In genomic region chr7:137609752-137610151, GRCm38 (mm10) we compare ENCODE assay signal across 30 mouse cellular contexts.
DNase-seq lines count a peak whose midpoint lies in the region; TF ChIP-seq lines count a peak whose summit lies in the region.
"Had no signal": no experiment of that assay in that cellular context is flagged by ENCODE, and none has a peak within 500 bp of the region (broad histone marks: within the 10 kb centered on the region; RNA-seq: fewer than 3 reads in every experiment).

No protein-coding gene starts in this region.

- intact Hi-C loops in heart, postnatal 10 days (cut with DNase I): no loop called here

- peak; percentile 39 for DNase-seq in adrenal gland, adult 8-10 months
- no peak for DNase-seq in adrenal gland, adult 18-20 months (ENCODE audit: low spot score in 2 of 2)
- DNase-seq in heart, postnatal 10 days: peak; percentile 4 to 7
- DNase-seq in heart, postnatal 4 days: no peak
- DNase-seq in adrenal gland, postnatal 10 days: peak; percentile 12
- DNase-seq in frontal cortex, postnatal 10 days (ENCODE audit: low spot score in 2 of 2): no peak
- DNase-seq in kidney, postnatal 25 days: no peak
- DNase-seq: cerebellum, adult 11 months; cerebellum, adult 9-10 months; embryo, embryonic 11 days; gastrocnemius, adult 2 months; gastrocnemius, postnatal 36 days; heart, adult 2 months; kidney, adult 2 months; liver, embryonic 13.5 days; lung, adult 18-20 months; lung, postnatal 4 days; thymus, postnatal 14 days had no signal

- H3K79me2 ChIP-seq in myocyte (ENCODE audit: control insufficient read depth, insufficient read depth): no peaks in the 10 kb centered on the region

- no peak for TF ChIP-seq POLR2A in myocyte (IDR thresholded peaks at IDR 0.05; ENCODE audit: insufficient read length, low read depth)

- H3K27me3 ChIP-seq in myocyte (ENCODE audit: control insufficient read depth, insufficient read depth, insufficient read length): no peaks in the 10 kb centered on the region
- H3K27me3 ChIP-seq: forebrain, embryonic 15.5 days; hindbrain, embryonic 12.5 days; intestine, embryonic 15.5 days; liver, embryonic 13.5 days; midbrain, embryonic 12.5 days; neural tube, embryonic 13.5 days; stomach, embryonic 15.5 days had no signal

- no peak overlapping the region for H3K4me3 ChIP-seq in myocyte
- H3K4me3 ChIP-seq: embryonic facial prominence, embryonic 13.5 days; forebrain, embryonic 10.5 days; forebrain, embryonic 15.5 days; gastrocnemius, adult 2 months; heart, adult 2 months; heart, embryonic 15.5 days; hindbrain, embryonic 12.5 days; intestine, embryonic 15.5 days; limb, embryonic 13.5 days; liver, embryonic 13.5 days; megakaryocyte, embryonic 14.5 days; midbrain, embryonic 12.5 days; neural tube, embryonic 13.5 days; stomach, embryonic 15.5 days had no signal

- H3K36me3 ChIP-seq in myocyte (ENCODE audit: control insufficient read depth, insufficient read depth): no peaks in the 10 kb centered on the region
- H3K36me3 ChIP-seq: embryonic facial prominence, embryonic 13.5 days; forebrain, embryonic 10.5 days; forebrain, embryonic 15.5 days; heart, embryonic 15.5 days; hindbrain, embryonic 12.5 days; intestine, embryonic 15.5 days; limb, embryonic 13.5 days; liver, embryonic 13.5 days; midbrain, embryonic 12.5 days; neural tube, embryonic 13.5 days; stomach, embryonic 15.5 days had no signal

- no peak overlapping the region for H3ac ChIP-seq in myocyte (ENCODE audit: control insufficient read depth, insufficient read length)

- H3K4me2 ChIP-seq in myocyte (ENCODE audit: low read depth): no peak overlapping the region
- H3K4me2 ChIP-seq: embryonic facial prominence, embryonic 13.5 days; forebrain, embryonic 15.5 days; heart, embryonic 15.5 days; hindbrain, embryonic 12.5 days; intestine, embryonic 15.5 days; limb, embryonic 13.5 days; liver, embryonic 13.5 days; midbrain, embryonic 12.5 days; neural tube, embryonic 13.5 days; stomach, embryonic 15.5 days had no signal

TF ChIP-seq in myocyte, 11 proteins besides CTCF, POLR2A, EP300 and RAD21:
- TF ChIP-seq USF1 (IDR thresholded peaks at IDR 0.05; ENCODE audit: low read depth) (peak; percentile 67), MAX (IDR thresholded peaks at IDR 0.05; ENCODE audit: low read depth) (no peak)

Comparison
In these comparisons a context has a peak if more than half of its experiments do, and no peak if none do; other contexts are left out.
1. DNase-seq: peak in adrenal gland, adult 8-10 months (single experiment), heart, postnatal 10 days (2 of 2) and adrenal gland, postnatal 10 days (single experiment); none in adrenal gland, adult 18-20 months (0 of 2), heart, postnatal 4 days (single experiment), frontal cortex, postnatal 10 days (0 of 2) and kidney, postnatal 25 days (0 of 2).